Comparison of ENCODE assay signal across 9 mouse cellular contexts in genomic region chr3:34647688-34648087, GRCm38 (mm10). TPM values are rescaled to one million over a fixed set of nuclear protein-coding genes. Genes with fewer than 3 reads are reported as not detected.
DNase-seq lines count a peak whose midpoint lies in the region; ATAC-seq and TF ChIP-seq lines count a peak whose summit lies in the region.
"Had no signal": no experiment of that assay in that cellular context is flagged by ENCODE, and none has a peak within 500 bp of the region (broad histone marks: within the 10 kb centered on the region; RNA-seq: fewer than 3 reads in every experiment).

No protein-coding gene starts in this region.

- WGBS in spleen, adult 2 months: 2% methylated on average over 14 of the region's 14 CpGs
- WGBS in lung, embryonic 14.5 days: under 1% methylated on average over 14 of the region's 14 CpGs

- no peaks in the 10 kb centered on the region; the same call in 1 of the 2 replicates for H3K4me1 ChIP-seq in spleen, adult 2 months (ENCODE audit: control insufficient read depth, insufficient read depth, insufficient read length)
- peaks cover 3% of the 10 kb centered on the region; the same call in 1 of the 2 replicates for H3K4me1 ChIP-seq in lung, embryonic 14.5 days (ENCODE audit: insufficient read depth)

- no peak for TF ChIP-seq POLR2A in spleen, adult 2 months (IDR thresholded peaks at IDR 0.05; ENCODE audit: low read depth, low read length)

- no peak for ATAC-seq in lung, embryonic 14.5 days (ENCODE audit: insufficient read depth)
- no peak for ATAC-seq in activated CD4-positive, CD25-positive, alpha-beta regulatory T cell, adult 4 months

- no peak for DNase-seq in spleen, adult 2 months (ENCODE audit: low read depth in 1 of 2, low spot score in 2 of 2)
- no peak for DNase-seq in spleen, postnatal 36 days (ENCODE audit: low spot score in 2 of 2)
- DNase-seq in c-Kit-positive CD71-positive TER-119-positive erythroid progenitor cells, embryonic 14.5 days (ENCODE audit: low spot score): peak; percentile 33
- DNase-seq in frontal cortex, postnatal 14 days (ENCODE audit: low spot score in 2 of 2): peak; percentile 63 to 84
- peak; percentile 92 for DNase-seq in kidney, postnatal 10 days
- DNase-seq in lung, embryonic 14.5 days: peak; percentile 92
- peak; percentile 69 for DNase-seq in retina, postnatal 7 days (ENCODE audit: low read depth, low spot score)

- H3K27ac ChIP-seq in spleen, adult 2 months (ENCODE audit: insufficient read depth, low read length): no peak overlapping the region
- H3K27ac ChIP-seq in lung, embryonic 14.5 days (ENCODE audit: low read depth): no peak overlapping the region

- H3K9ac ChIP-seq in lung, embryonic 14.5 days: no peak overlapping the region

- no peaks in the 10 kb centered on the region for H3K9me3 ChIP-seq in lung, embryonic 14.5 days (ENCODE audit: low read depth, low read length)

- no peaks in the 10 kb centered on the region for H3K36me3 ChIP-seq in spleen, adult 2 months (ENCODE audit: control insufficient read depth, insufficient read depth, low read length)
- H3K36me3 ChIP-seq in lung, embryonic 14.5 days (ENCODE audit: insufficient read depth): no peaks in the 10 kb centered on the region

- peaks cover 30% of the 10 kb centered on the region for H3K27me3 ChIP-seq in spleen, adult 2 months (ENCODE audit: control insufficient read depth, insufficient read depth, low read length)
- peaks cover 92% of the 10 kb centered on the region for H3K27me3 ChIP-seq in lung, embryonic 14.5 days (ENCODE audit: insufficient read depth, low read length)

- H3K4me3 ChIP-seq in spleen, adult 2 months (ENCODE audit: extremely low read depth, insufficient read depth, insufficient read length): no peak overlapping the region
- H3K4me3 ChIP-seq in lung, embryonic 14.5 days (ENCODE audit: low read depth, low read length): no peak overlapping the region
- H3K4me3 ChIP-seq: erythroblast, embryonic 14.5 days had no signal

- peak; percentile 24; the same call in 1 of the 2 replicates for TF ChIP-seq CTCF in spleen, adult 2 months (IDR thresholded peaks at IDR 0.05; ENCODE audit: extremely low read depth, insufficient read depth, insufficient read length, insufficient replicate concordance)
- TF ChIP-seq CTCF in lung, embryonic 14.5 days (IDR thresholded peaks at IDR 0.05; ENCODE audit: low read depth): peak; percentile 79

- H3K4me2 ChIP-seq in lung, embryonic 14.5 days: no peak overlapping the region; the same call in 1 of the 2 replicates

RNA-seq across cellular contexts. Expression of gene Sox2, which starts 2.5 kb away (rescaled TPM):
- polyA plus RNA-seq in spleen, adult 2 months (2012; rRNA removed): not detected in 2 replicates
- polyA plus RNA-seq in lung, embryonic 14.5 days (2014; fragmentation: Nextera tagmentation; extraction: Ambion mirVana): 4.0 and 5.0 TPM in 2 replicates
- not detected for polyA plus RNA-seq in activated CD4-positive, CD25-positive, alpha-beta regulatory T cell, adult 4 months (2017; shearing (Covaris generic))
- polyA plus RNA-seq: erythroblast, embryonic 14.5 days had no signal

Comparison
In these comparisons a context has a peak if more than half of its experiments do, and no peak if none do; other contexts are left out.
1. DNase-seq: peak in c-Kit-positive CD71-positive TER-119-positive erythroid progenitor cells, embryonic 14.5 days (single experiment), frontal cortex, postnatal 14 days (2 of 2), kidney, postnatal 10 days (single experiment), lung, embryonic 14.5 days (single experiment) and retina, postnatal 7 days (single experiment); none in spleen, adult 2 months (0 of 2) and spleen, postnatal 36 days (0 of 2).